8 mouse cellular contexts compared by ENCODE assay signal in the genomic region with DNA sequence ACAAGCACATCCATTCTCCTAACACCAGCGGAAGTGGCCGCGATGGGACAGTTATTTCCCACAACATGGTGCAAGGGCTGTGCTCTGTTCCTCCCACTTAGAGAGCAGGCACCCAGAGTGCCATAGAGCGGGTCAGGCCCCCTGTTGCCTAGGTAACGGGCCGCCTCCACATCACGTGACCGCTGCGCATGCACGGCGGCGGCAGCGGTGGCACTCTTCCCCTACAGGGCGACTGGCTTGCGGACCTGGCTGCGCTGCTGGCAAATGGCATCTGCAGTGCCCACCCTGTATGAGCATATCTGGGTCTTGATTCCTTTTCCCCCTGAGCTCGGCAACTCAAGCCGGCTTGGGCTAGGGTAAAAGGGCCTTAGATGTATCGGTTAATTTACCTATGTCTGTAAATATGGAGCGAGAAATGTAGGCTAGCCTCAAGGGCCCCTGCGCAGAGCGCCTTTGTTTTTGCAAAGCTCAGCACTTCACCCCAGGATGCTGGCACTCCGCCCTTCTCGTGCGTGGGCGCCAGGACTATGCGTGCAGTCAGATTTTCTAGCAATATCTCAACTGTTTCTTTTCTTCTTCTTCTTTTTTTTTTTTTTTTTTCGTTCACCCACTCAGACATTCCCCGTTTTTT. TPM values are rescaled to one million over a fixed set of nuclear protein-coding genes. Genes with fewer than 3 reads are reported as not detected.
DNase-seq lines count a peak whose midpoint lies in the region; ATAC-seq lines count a peak whose summit lies in the region.

No protein-coding gene starts in this region.

- DNase-seq in adrenal gland, adult 18-20 months (ENCODE audit: low spot score in 2 of 2): peak; percentile 85 to 88
- DNase-seq in embryo, embryonic 10.5 days (ENCODE audit: low spot score): peak; percentile 97
- peak; percentile 93 for DNase-seq in gastrocnemius, postnatal 14 days
- peak; percentile 93 to 95 for DNase-seq in left cerebral cortex, postnatal 10 days (ENCODE audit: extremely low spot score in 1 of 2, low spot score in 2 of 2)
- DNase-seq in right cerebral cortex, postnatal 10 days (ENCODE audit: low spot score in 2 of 2): peak; percentile 96
- DNase-seq in urinary bladder, postnatal 14 days (ENCODE audit: low spot score): peak; percentile 89

- peak; percentile 58 for ATAC-seq in inflammation-experienced regulatory T-cells, adult 6 months
- ATAC-seq in megakaryocyte progenitor cell, adult 5-6 weeks (replicated peaks; ENCODE audit: poor library complexity): peak; percentile 86

- intact Hi-C loops in gastrocnemius, postnatal 14 days (cut with DNase I; ENCODE audit: low total_unique reads): no loop called here
- intact Hi-C loops in left cerebral cortex, postnatal 10 days (cut with DNase I): loop anchor here (2.0 kb wide), 1 partner anchor 34 kb away; a partner anchor contains a TSS

RNA-seq across cellular contexts. Expression of a gene that starts 35.0 kb away (rescaled TPM):
- 10 to 100 TPM; 49.3 to 58.6 TPM for total RNA-seq in adrenal gland, adult 18-20 months (2021)
- 10 to 100 TPM; 27.6 to 28.6 TPM for total RNA-seq in gastrocnemius, postnatal 14 days (2021)
- polyA plus RNA-seq in inflammation-experienced regulatory T-cells, adult 6 months (2017; shearing (Covaris generic)): 10 to 100 TPM; 25.3 to 58.2 (median 55.2) TPM
- 10 to 100 TPM; 11.6 to 12.9 TPM for total RNA-seq in left cerebral cortex, postnatal 10 days (2021)
- total RNA-seq in megakaryocyte progenitor cell, adult 5-6 weeks (2015): 10.8 and 12.3 TPM in 2 replicates
- total RNA-seq in megakaryocyte progenitor cell, adult 5-6 weeks (2017): 9.6 and 11.7 TPM in 2 replicates

Comparison
In these comparisons a context has a peak if more than half of its experiments do, and no peak if none do; other contexts are left out.
1. Peak in every context shown above with its lines: DNase-seq and ATAC-seq.